Mouse (Mus musculus): ENCODE data around the gene Fuca2.
"Not testable (repeated sequence)": the region's sequence is repeated elsewhere in the genome, so short reads cannot be mapped to it uniquely, and the experiment has no call there.

Gene Fuca2

GRCm38 (mm10) chr10:13499331-13499730 is at the start of gene Fuca2:
Fuca2 (plus strand) TSS chr10:13499540.
- DNase-seq = peak; percentile 4

- no peak for DNase-seq
Measured at GRCm38 (mm10) chr10:13451640-13452039, 47.7 kb upstream of the Fuca2 start.

- no peak for DNase-seq
Measured at GRCm38 (mm10) chr10:13453200-13453990, 45.9 kb upstream of the Fuca2 start.

- DNase-seq = not testable (repeated sequence)
Measured at GRCm38 (mm10) chr10:13464295-13464694, 35.0 kb upstream of the Fuca2 start.

- DNase-seq = no peak
Measured at GRCm38 (mm10) chr10:13466925-13467324, 32.4 kb upstream of the Fuca2 start.

- not testable (repeated sequence) for DNase-seq
Measured at GRCm38 (mm10) chr10:13468025-13468529, 31.3 kb upstream of the Fuca2 start.

GRCm38 (mm10) chr10:13470236-13470635 is 29.1 kb upstream of the Fuca2 start:
- no peak for DNase-seq

GRCm38 (mm10) chr10:13473287-13473832 is 26.0 kb upstream of the Fuca2 start:
- no peak for DNase-seq

GRCm38 (mm10) chr10:13473833-13474567 is 25.3 kb upstream of the Fuca2 start, which contains the start of gene Phactr2:
Phactr2 (minus strand) TSS chr10:13474412.
- peak; percentile 32 for DNase-seq

GRCm38 (mm10) chr10:13474568-13474955 is 24.8 kb upstream of the Fuca2 start:
- DNase-seq = no peak

GRCm38 (mm10) chr10:13475121-13475520 is 24.2 kb upstream of the Fuca2 start:
- no peak for DNase-seq

GRCm38 (mm10) chr10:13479341-13479740 is 20.0 kb upstream of the Fuca2 start:
- no peak for DNase-seq

- no peak for DNase-seq
Measured at GRCm38 (mm10) chr10:13485958-13486357, 13.4 kb upstream of the Fuca2 start.

GRCm38 (mm10) chr10:13489671-13490070 is 9.7 kb upstream of the Fuca2 start:
- no peak for DNase-seq

GRCm38 (mm10) chr10:13493978-13494686 is 5.2 kb upstream of the Fuca2 start:
- no peak for DNase-seq

- no peak for DNase-seq
Measured at GRCm38 (mm10) chr10:13496315-13496714, 3.0 kb upstream of the Fuca2 start.

GRCm38 (mm10) chr10:13500473-13500872 is 1.1 kb downstream of the Fuca2 start:
- DNase-seq = peak; percentile 17

GRCm38 (mm10) chr10:13500938-13501496 is 1.7 kb downstream of the Fuca2 start:
- peak; percentile 95 for DNase-seq

- DNase-seq = not testable (repeated sequence)
Measured at GRCm38 (mm10) chr10:13501533-13501932, 2.2 kb downstream of the Fuca2 start.

GRCm38 (mm10) chr10:13502371-13502770 is 3.0 kb downstream of the Fuca2 start:
- no peak for DNase-seq

GRCm38 (mm10) chr10:13521857-13522256 is 22.5 kb downstream of the Fuca2 start:
- peak; percentile 33 for DNase-seq

GRCm38 (mm10) chr10:13528155-13528554 is 28.8 kb downstream of the Fuca2 start:
- DNase-seq = no peak

All from lung, postnatal 36 days (tissue).